Mouse (Mus musculus) adrenal gland, adult 2 months (tissue): ENCODE data around the gene Insr. TPM values are rescaled to one million over a fixed set of nuclear protein-coding genes. Genes with fewer than 3 reads are reported as not detected.
"Not testable (repeated sequence)": the region's sequence is repeated elsewhere in the genome, so short reads cannot be mapped to it uniquely, and the experiment has no call there.

ENCODE experiments used
- DNase-seq: peaks from one replicate; pipeline ENCODE4 v3.0.0; 2021
- polyA plus RNA-seq: library from polyadenylated mRNA; depleted of rRNA; stranded (reverse); fragments of >200 nt; gene quantifications from 2 replicates; pipeline ENCODE4 v1.2.3, GENCODE M21; 2012
- total RNA-seq, 2 experiments: library from RNA; stranded (reverse); gene quantifications; 2 replicates each; pipeline ENCODE4 v1.2.3; 2021

Gene Insr
- total and polyA plus RNA-seq, 3 experiments: 44.1 to 153 (median 101) TPM

DNA sequence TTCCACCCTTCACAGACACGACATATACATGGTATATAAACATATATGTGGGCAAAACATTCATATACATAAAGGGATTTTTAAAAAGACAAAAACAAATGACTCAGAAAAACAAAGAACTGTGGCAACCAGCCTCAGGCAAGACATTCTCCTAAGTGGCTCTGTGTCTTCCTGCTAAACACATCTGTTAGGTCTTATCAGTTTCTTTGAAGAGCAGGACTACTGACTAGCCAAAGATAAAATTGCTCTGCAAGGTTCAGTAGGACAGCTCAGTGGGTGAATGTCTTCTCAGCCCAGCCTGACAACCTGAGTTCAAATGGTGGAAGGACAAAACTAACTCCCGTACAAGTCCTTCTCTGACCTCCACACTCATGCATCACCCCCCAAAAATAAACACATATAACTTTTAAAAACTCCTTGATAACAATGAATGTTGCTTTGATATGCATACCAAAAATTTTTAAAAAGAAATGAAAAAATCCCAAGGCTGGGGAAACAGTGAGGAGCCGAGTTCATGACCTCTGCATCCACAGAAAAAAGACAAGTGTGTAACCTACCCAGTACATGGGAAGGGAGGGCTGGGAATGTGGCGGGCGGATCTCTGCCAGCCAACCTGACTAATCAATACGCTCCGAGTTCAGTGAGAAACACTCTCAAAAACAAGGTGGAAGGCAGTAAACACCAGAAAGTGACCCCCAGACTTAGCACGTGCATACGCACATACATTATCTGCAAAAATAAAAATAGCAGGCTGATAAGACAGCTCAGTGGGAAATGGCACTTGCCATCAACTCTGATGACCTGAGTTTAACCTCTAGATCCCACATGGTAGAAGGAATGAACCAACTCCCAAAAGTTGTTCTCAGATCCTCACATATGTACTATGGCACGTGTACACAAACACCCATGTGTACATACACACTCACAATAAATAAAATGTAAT is 49.0 kb downstream of the Insr start:
- no peak for DNase-seq

DNA sequence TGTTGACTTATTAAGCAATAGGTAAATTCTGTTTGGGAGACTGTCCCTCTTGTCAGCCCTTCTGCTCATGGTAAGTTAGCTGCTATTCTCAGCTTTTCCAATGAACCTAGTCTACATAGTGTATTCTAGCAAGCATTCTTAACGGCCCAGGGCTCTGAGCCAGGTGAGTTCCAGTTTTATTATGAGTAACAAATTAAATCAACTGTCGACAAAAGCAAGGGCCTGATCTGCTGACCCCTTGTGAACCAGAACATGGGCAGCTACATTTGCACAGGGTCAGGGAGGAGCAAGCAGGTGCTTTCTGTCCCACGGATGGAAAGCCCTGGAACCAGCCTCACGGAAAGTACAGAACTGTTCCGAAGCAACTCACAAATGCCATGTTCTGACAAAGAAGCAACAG is 52.0 kb downstream of the Insr start:
- no peak for DNase-seq

DNA sequence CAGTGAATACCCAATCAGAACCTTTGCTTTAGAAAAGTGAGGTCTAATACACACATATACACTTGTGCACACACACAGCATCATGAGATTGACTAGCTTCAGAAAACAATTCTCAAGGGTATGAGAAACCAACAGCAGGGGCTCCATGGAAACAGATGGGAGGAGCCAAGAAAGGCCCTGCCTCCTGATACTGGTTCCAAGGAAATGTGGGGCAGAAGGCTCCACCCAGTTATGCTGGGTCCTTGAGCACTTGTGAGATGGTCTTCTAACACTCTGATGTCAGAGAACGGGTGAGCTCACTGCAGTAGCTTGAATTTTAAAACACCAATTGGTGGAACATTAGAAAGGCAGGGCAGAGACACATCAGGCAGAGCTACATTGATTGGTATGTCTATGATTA is 53.7 kb downstream of the Insr start:
- peak; percentile 54 for DNase-seq

DNA sequence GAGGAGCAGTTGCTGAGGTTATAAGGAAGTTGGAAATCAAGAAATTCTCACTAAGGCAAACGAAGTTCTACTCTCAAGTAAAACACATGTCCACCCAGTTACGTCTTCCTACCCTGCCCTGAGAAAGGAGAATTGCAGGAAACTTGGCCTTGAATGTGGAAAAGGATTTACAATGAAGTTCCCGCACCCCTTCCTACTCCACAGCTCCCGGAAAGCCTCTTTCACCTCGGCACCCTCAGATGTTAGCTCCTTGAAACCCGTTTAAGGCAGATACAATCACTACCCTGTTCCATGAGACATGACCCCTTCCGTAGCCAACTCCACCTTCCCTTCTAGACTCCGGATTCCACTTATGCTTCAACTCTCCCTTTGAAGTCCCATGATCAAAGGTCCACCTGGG is 54.2 kb downstream of the Insr start:
- no peak for DNase-seq

DNA sequence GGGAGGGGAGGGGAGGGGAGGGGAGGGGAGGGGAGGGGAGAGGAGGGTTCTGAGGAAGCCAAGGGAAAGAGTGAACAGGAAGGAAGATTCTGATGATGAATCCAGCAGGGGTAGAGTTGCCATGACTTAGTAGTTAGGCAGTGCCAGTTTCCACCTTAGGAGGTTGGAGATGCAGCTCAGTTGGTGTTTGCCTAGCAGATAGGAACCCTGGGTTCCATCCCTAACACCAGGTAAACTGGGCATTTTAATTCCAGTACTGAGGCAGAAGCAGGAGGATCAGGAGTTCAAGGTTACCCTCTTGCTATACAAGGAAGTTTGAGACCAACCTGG is 56.8 kb downstream of the Insr start:
- DNase-seq: no peak

DNA sequence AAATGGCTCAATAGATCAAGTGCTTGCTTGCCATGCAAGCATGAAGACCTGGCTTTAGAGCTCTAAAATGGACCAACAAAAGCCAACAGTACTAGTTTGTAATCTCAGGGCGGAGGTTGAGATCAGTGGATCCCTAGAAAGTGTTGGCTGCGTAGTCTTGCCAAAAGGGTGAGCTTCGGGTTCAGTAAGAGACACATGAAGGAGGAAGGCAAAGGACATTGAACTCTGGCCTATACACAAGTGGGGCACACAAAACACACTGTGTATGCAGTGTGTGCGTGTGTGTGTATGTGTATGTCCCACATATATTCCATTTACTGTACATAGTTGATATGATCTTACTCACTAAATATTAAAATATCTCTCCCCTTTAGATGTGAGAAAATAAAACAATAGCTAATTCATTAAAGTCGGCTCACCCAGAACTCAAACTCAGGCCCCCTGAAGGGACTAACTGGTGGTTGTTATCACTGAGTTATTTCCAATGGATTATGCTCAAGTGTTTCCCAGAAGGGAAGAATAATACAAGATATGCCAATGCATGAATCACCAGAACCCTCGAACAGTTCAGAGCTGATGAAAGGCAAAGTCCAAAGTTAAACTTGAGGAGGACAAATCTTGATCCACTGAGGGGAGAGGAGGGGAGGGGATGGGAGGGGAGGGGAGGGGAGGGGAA is 57.3 kb downstream of the Insr start:
- DNase-seq: no peak

DNA sequence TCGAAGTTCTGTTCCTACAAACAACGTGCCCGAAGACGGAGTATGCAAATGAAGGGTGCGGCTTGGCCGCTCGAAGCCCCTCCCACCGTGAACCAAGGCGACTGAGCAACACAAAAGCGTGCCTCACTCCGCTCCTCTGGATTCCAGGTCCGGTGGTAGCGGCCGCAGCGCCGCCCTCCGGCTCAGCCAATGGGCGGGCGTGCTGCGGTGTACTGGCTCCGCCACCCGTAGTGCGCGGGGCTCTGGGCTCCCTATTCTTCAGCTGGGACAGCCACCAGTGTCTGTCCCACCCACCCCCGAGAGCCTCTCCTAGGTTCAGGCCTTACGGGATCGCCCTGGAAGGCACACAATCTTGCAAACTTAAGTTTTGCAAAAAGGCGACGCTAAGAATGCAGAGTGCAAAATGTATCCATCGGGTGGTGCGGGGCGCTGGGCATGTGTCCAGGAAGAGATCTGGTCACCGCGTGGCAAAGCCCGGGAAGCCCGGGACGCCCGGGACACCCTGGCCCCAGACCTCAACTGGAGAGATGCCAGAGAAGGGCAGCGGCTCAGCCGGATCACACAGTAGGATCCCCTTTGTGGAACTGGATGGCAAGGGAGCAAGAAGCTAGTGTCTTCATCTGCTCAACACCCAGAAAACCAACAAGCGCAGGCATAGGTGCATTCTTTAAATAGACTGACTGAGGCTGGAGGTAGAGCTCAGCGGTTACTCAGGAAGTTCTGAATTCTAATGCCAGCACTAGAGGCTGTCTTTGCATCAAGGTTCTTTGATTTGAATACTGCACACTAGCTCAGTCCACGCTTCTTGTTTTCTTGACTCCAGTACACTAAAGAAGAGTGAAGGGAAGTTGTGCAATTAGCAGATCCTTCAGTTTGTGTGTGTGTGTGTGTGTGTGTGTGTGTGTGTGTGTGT is 58.1 kb downstream of the Insr start:
- DNase-seq: peak; percentile 94

DNA sequence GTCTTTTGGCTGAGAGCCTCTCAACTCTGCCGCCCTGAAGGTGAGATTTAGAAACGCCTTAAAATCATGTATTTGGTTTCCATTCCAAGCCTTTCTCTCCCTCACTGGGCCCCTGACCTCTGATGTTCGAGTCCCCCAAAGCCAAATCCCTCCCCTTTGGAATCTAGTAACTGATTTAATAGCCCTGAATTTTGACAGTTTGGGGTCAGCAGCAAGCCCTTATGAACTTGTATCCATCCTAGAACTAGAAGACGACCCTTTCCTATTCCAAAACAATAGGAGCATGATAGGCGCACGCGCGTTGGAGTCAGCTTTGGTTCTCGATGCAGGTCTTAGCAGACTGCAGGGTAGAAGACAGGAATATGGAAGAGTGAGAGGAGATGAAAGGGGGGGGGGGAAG is 58.9 kb downstream of the Insr start:
- DNase-seq: peak; percentile 56

DNA sequence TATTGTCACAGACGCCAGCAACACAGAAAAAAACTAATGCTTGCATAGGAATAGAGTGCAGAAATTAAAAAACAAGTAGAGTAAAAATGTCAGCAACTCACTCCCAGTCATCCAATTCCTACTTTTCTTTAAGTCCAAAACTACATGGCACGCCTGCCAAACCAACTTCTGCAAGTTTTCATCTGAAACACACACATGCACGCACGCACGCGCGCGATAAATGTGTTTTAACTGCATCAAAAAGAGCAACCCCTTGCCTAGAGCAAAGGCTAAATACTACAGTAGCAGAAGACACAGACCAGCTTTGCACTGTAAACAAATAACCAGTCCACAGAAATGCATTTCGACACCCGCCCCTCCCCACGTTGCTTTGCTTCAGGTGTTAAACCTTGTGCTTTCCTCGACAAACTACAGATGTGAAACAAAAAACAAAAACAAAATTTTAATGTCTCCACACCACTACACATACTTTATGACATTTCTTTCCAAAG is 59.5 kb downstream of the Insr start:
- DNase-seq: no peak

DNA sequence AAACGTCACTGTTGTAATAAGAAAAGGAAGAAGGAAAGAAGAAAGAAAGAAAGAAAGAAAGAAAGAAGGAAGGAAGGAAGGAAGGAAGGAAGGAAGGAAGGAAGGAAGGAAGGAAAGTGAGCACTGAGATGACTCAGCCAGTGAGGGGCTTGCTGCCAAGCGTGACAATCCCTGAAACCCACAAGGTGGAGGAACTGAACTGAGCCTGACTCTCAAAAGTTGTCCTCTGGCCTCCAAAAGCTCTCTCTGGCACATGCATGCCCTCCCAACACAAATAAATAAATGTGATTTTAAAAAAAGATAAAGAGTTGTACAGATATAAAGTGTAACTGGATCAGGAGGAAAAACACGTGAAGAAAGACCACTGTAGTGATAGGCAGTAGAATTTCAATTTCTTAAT is 60.2 kb downstream of the Insr start:
- DNase-seq: peak; percentile 50

DNA sequence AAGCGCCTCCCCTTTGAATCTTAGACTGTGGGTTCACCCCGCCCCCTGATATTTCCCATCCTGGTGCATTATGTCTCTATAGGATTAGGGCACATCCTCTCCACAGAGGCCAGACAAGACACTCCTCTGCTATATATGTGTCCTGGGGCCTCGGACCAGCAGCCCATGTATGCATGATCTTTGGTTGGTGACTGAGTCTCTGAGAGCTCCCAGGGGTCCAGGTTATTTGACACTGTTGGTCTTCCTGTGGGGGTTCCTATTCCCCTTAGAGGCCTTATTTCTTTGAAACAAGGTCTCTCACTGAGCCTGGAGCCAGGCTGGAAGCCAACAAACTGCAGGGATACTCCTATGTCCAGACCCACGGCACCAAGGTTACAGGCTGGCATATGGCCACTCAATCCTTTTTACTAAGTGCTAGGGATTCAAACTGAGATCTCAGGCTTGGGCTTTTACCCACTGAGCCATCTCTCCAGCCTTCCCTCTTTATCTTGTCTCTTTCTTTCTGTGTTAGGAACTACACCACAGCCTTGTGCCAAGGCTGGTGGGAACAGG is 62.8 kb downstream of the Insr start:
- DNase-seq: peak; percentile 64

DNA sequence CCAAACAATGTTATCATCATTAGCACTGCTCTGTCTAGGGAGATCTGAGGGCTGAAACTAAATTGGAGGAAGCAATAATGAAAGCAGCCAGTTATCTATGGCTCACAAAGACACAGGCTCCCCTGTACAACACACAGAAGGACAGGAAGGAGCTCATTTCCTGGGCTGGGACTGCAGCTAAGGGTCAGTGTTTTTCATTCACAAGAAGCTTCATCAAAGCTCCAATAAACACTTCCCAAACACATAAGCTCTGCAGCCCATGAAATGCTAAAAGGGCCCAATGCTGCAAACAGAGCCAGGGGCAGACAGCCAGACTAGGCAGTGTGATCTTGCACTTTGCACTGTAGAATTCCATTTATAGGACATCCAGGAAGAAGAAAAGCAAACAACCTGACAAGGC is 63.9 kb downstream of the Insr start:
- peak; percentile 56 for DNase-seq

DNA sequence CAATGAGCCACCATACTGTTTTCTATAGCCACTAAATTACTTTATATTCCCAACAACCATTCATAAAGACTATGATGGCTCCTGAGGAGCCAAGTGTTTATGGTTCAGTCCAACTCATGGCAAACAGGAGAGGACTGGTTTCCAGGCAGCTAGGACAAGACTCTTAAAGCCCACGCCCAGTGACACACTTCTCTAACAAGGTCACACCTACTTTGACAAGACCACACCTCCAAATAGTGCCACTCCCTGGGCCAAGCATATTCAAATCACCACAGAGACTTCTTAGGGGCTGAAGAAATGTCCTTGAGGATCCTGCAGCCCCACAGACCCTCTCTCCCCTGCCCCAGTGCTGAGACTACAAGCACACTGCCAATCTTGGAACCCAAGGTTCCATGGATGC is 64.8 kb downstream of the Insr start:
- DNase-seq: no peak

DNA sequence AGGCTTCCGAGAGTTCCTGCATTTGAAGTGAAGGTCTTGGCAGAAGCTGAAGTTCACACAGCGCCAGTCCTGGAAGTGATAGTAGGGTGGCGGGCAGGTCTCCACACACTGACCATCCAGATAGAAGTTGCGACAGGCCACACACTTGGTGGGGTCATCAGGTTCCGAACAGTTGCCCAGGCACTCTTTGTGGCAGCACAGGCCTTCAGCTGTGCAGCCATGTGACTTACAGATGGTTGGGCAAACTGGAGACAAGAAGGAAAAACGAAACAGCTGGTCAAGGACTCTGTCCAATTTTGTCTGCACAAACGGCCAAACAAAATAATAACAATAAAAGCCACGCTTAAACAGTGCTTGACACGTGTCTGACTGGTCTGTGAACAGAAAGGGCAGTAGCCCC is 68.0 kb downstream of the Insr start:
- DNase-seq: peak; percentile 74

DNA sequence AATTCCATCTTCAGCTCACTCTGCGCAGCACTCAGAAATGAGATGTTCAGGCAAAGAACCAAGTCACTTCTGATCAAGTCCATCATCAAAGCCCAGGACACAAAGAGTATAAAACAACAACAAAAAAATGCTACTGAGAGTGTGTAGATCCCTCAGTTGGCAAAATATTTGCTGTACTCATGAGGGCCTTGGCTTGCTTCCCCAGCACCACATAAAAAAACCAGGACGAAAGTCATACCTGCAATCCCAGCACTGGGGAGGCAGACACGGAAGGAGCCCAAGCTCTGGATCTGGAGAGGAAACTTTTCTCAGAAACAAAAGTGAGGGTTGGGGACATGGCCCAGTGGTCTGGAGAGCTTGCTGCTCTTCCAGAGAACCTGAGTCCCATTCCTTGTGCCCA is 69.5 kb downstream of the Insr start:
- DNase-seq: no peak

DNA sequence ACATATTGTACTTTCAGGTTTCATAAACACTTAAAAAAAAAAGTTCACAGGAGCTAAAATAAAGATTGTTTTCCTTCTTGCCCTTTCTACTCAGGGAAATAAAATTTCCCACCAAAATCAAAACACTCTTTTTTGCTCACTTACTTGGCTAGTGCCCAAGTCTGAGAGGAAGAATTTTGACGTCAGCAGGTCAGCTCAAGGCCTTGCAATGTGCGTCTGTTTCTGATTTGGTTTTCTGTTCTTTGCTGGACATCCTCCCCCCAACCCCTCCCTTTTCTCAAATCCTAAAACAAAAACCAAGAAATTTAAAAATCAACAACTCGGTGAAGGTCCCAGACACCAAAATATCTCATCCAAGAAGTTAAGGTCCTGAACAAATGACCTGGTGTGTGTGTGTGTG is 70.1 kb downstream of the Insr start:
- peak; percentile 78 for DNase-seq

DNA sequence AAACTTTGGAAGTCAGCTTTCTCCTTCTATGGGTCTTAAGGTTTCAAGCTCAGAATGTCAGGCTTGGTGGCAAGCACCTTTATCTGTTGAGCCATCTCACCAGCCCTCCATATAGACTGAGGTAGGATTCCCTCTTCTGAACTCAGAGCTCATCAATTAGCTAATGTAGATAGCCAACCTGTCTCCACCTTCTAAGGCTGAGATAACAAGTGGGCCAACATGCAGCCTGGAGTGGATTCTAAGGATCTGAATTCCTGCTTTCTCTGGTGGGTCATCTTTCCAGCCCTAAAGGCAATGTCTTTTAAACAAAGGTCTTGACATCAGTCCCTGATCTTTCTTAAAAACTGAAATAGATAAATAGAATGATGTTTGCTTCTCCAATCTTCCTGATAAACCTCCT is 70.7 kb downstream of the Insr start:
- no peak for DNase-seq

DNA sequence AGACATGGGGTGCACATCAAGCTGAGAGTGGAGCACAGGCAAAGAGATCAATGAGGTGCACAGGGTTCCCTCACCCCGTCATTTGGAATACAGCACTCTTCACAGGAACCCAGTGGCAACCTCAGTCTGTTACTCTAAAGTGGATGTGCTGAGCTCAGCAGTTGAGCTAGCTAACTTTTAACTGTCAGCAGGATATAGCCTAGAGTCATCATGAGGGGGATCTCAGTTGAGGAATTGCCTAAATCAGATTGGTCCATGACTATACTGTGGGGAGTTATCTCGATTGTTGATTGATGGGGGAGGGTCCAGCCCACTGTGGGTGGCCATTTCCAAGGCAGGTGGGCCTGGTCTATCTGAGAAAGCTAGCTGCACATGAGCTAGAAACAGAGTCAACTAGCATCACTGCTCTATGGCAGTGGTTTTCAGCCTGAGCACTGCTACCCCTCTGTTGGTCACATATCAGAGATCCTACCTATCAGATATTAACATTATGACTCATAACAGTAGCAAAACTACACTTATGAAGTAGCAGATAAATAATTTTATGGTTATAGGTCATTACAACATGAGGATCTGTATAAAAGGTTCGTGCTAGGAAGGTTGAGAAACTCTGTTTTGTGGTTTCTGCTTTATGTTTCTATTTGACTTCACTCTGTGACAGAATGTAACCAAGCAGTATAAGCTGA is 74.5 kb downstream of the Insr start:
- DNase-seq: no peak

DNA sequence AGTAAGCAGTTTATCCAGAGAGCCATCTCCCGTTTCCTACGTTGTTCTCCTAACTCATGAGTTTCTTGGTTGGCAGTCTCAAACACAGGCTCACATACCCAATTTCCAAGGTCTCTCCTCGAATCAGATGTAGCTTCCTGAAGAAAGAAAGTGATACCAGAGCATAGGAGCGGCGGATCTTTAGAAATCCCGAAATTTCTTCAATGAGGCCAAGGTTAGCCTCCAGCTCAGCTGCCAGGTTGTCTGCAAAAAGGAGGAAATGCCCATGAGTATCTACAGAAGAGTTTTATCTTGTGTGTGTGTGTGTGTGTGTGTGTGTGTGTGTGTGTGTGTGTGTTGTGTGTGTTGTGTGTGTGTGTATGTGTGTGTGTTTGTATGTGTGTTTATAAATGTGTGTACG is 76.6 kb downstream of the Insr start:
- peak; percentile 62 for DNase-seq

DNA sequence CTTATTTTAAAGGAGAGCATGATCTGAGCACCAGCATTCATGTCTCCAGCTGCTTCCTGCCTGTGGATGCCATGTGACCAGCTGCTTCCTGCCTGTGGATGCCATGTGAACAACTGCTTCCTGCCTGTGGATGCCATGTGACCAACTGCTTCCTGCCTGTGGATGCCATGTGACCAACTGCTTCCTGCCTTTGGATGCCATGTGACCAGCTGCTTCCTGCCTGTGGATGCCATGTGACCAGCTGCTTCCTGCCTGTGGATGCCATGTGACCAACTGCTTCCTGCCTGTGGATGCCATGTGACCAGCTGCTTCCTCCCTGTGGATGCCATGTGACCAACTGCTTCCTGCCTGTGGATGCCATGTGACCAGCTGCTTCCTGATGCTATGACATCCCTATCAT is 85.1 kb downstream of the Insr start:
- not testable (repeated sequence) for DNase-seq

DNA sequence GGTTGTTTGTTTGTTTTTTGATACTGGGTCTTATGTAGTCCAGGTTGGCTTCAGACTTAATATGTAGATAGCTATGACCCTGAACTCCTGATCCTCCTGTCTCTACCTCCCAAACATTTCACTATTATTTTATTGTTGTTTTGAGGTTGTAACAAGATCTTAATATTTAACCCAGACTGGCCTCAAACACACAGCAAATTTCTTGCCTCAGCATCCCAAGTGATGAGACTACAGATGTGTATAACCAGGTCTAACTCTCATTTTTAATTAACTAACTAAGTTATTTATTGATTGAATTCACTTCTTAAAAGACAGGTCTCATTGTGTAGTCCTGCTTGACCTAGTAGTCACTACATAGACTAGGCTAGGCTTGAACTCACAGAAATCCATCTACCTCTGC is 88.4 kb downstream of the Insr start:
- DNase-seq: no peak

DNA sequence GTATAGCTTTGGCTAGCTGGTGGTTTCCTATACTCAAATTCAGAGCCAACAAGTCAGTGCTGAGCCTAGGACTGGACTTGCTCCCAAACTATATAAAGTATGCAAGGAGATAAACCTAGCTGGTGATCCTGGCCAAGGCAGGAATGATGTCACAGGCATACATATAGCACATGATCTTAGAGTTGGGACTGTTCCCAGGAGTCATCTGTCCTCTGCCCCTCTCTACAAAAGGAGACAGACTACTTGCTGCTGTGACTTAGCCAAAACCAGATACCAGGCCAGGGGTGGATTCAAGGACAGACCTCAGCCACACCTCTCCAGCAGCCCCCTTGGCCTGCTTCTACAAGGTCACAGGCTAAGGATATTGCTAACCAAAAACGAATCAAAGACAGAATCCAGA is 92.0 kb downstream of the Insr start:
- DNase-seq: peak; percentile 43
